Mouse (Mus musculus): ENCODE results near the gene Sbk3. TPM values are rescaled to one million over a fixed set of nuclear protein-coding genes. Genes with fewer than 3 reads are reported as not detected.

The Sbk3 gene
- not detected for total RNA-seq (2023)

GRCm38 (mm10) chr7:4971068-4971467, at the start of gene Sbk3:
Sbk3 (minus strand) TSS chr7:4971168.

GRCm38 (mm10) chr7:5020000-5020681, 49.2 kb upstream of the Sbk3 start, which contains the start of the genes Zfp865 and Ccdc106:
Zfp865 (plus strand) TSS chr7:5020376.
Ccdc106 (plus strand) TSS chr7:5020553.

DNA sequence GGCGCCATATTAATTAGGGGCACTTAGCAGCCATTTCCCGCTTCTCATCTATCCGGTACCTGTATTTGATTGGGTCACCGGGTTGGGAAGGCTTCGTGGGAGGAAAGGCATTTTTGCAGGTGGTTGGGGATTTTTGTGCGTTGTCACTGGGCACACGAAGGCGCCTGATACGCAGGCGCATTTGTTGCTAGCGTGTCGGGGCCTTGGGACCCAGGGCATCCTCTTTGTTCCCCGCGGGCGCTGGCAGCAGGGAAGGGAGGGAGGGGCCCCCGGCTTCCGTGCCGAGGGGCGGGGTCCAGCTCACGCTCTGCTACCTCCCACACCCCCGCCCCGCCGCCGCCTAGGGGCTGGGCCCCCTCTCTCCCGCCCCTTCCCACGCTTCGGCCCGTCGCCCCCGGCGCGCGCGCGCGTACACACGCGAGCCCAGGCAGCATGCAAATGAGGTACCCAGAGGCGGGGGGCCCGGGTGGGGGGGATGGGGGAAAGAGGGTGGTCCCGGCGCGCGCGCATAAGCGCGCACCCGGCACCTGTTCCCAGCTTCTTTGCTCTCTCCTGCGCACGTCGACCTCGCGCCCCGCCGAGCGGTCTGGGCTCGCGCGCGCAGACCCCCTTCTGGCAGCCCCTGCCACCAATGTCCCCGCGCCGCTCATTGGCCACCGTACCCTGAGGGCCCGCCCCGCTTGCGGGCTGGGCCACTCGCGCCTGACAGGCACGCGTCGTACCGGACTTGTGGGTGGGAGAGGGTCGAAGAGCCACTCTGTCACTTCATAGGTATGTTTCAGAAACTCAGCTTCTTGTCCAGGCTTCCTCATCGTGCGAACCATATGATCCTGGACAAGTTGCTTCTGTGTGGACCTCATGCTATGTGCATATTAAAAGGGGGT, 44.4 kb upstream of the Sbk3 start, which contains the start of gene Gm44973:
Gm44973 (plus strand) TSS at position 379 of the 884 bp plus-strand sequence.

DNA sequence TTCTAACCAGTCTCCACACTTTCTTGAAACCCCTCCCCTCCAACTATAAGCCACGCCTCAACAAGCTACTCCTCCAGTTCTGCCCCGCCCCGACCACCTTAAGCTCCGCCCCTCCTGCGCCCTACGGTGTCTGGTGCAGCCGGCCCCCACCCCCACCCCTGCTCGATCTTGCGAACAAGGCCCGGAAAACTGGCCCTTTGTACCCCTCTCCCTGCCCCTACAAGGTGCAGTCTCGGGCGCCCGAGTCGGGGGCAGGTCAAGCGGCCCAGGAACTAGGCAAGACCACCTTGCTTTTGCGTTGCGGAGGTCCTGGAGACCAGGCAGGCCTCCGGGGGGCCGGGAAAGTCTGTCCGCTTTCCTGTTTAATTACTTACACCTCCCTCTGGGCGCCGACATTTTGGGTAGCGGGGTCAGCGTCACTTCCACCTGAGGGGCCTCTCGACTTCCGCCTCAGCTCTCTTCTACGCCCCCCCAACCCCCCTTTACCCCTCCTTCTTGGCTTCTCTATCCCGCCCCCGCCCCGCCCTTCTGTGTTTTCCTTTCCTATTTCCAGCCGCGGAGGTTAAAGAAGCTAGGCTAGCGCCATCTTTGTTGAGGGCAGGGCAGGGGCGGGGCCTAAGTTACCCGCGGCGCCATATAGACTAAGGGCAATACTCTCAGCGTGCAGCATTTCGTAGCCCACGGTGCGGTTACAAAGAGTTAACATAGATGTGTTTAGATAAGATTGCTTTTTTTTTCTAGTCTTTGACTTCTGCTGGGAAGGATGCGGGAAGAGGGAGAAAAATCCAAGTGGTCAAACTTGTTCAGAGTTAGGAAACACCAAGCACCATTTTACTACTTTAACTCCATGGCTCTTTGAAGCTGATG, 43.5 kb upstream of the Sbk3 start, which contains the start of the genes Zfp524 and Fiz1:
Zfp524 (plus strand) TSS at position 165 of the 867 bp plus-strand sequence.
Fiz1 (minus strand) TSS at position 447 of the 867 bp plus-strand sequence.

GRCm38 (mm10) chr7:4996003-4996895, 25.3 kb upstream of the Sbk3 start, which contains the start of gene Zfp579:
Zfp579 (minus strand) TSS chr7:4996158.

DNA sequence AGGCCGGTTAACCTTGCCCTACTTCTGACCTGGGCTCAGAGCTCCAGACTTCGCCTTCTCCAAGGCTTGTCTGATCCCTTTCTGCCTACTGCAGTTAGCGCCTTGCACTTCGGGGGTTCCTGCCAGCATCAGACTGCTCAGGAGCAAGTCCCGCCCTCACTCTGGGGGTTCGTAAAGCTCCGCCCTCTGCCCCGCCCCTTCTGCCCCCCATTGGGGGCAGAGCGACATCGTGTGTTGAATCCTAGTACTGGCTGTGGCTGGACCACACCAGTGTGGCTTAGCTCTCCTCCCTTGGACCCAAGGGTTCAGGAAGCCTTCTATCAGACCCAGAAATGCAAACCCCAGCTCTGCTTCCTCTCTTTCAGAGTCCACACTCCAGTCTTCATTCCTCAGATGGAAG, 6.7 kb downstream of the Sbk3 start, which contains the start of gene Sbk2:
Sbk2 (minus strand) TSS at position 135 of the 400 bp plus-strand sequence.

GRCm38 (mm10) chr7:4925441-4926381, 45.3 kb downstream of the Sbk3 start, which contains the start of gene Ssc5d:
Ssc5d (plus strand) TSS chr7:4925785.

GRCm38 (mm10) chr7:4921824-4922482, 49.0 kb downstream of the Sbk3 start, which contains the start of gene Nat14:
Nat14 (plus strand) TSS chr7:4922028.

Other genes with a start within 250 kb of the Sbk3 start
- gene Tmem150b, start 245.9 kb downstream of the Sbk3 start, total RNA-seq (2023): not detected
- 70.4 TPM for gene Kmt5c, start 231.1 kb downstream of the Sbk3 start, total RNA-seq (2023)
- gene Cox6b2, start 218.1 kb downstream of the Sbk3 start, total RNA-seq (2023): 4.6 TPM
- gene Fam71e2, start 199.9 kb downstream of the Sbk3 start, total RNA-seq (2023): not detected
- not detected for gene Il11, start 188.3 kb downstream of the Sbk3 start, total RNA-seq (2023)
- gene Tmem190, start 188.2 kb downstream of the Sbk3 start, total RNA-seq (2023): not detected
- 2.7 TPM for gene Tmem238, start 181.5 kb downstream of the Sbk3 start, total RNA-seq (2023)
- gene Rpl28, start 178.3 kb downstream of the Sbk3 start, total RNA-seq (2023): 2,201 TPM
- gene Ube2s, start 158.6 kb downstream of the Sbk3 start, total RNA-seq (2023): 163 TPM
- gene Shisa7, start 126.5 kb downstream of the Sbk3 start, total RNA-seq (2023): 2.3 TPM
- gene Isoc2b, start 100.9 kb downstream of the Sbk3 start, total RNA-seq (2023): 9.7 TPM
- 13.4 TPM for gene Isoc2a, start 94.0 kb downstream of the Sbk3 start, total RNA-seq (2023)
- not detected for gene Gm36210, start 64.7 kb downstream of the Sbk3 start, total RNA-seq (2023)
- gene Zfp628, start 56.0 kb downstream of the Sbk3 start, total RNA-seq (2023): 35.2 TPM
- 13.9 TPM for gene Nat14, start 49.1 kb downstream of the Sbk3 start, total RNA-seq (2023)
- gene Ssc5d, start 45.4 kb downstream of the Sbk3 start, total RNA-seq (2023): 0.47 TPM
- gene Sbk2, start 6.8 kb downstream of the Sbk3 start, total RNA-seq (2023): not detected
- gene Zfp579, start 25.0 kb upstream of the Sbk3 start, total RNA-seq (2023): 34.3 TPM
- gene Zfp524, start 43.2 kb upstream of the Sbk3 start, total RNA-seq (2023): 14.7 TPM
- gene Fiz1, start 43.5 kb upstream of the Sbk3 start, total RNA-seq (2023): 47.3 TPM
- not detected for gene Gm44973, start 44.3 kb upstream of the Sbk3 start, total RNA-seq (2023)
- 57.5 TPM for gene Zfp865, start 49.2 kb upstream of the Sbk3 start, total RNA-seq (2023)
- 0.44 TPM for gene Ccdc106, start 49.4 kb upstream of the Sbk3 start, total RNA-seq (2023)
- not detected for gene 4632433K11Rik, start 63.0 kb upstream of the Sbk3 start, total RNA-seq (2023)
- 7.4 TPM for gene Zfp784, start 67.3 kb upstream of the Sbk3 start, total RNA-seq (2023)
- gene Zfp580, start 80.4 kb upstream of the Sbk3 start, total RNA-seq (2023): 2.9 TPM
- 436 TPM for gene U2af2, start 91.0 kb upstream of the Sbk3 start, total RNA-seq (2023)
- gene Epn1, start 109.1 kb upstream of the Sbk3 start, total RNA-seq (2023): 110 TPM
- not detected for gene Rfpl4, start 145.8 kb upstream of the Sbk3 start, total RNA-seq (2023)
- not detected for gene Rasl2-9, start 154.8 kb upstream of the Sbk3 start, total RNA-seq (2023)
- not detected for gene Vmn1r55, start 178.5 kb upstream of the Sbk3 start, total RNA-seq (2023)
- gene Vmn1r56, start 225.6 kb upstream of the Sbk3 start, total RNA-seq (2023): not detected
- not detected for gene Vmn1r57, start 247.3 kb upstream of the Sbk3 start, total RNA-seq (2023)

All from CD4-positive naive resting alpha-beta T cell, adult 57 days (primary cell).